Mouse (Mus musculus): ENCODE data around the gene Scaf1.

Scaf1 gene

GRCm38 (mm10) chr7:44958208-44958607, 58.0 kb downstream of the Scaf1 start:
- DNase-seq (ENCODE audit: extremely low read depth, low read depth, low spot score): no peak

DNA sequence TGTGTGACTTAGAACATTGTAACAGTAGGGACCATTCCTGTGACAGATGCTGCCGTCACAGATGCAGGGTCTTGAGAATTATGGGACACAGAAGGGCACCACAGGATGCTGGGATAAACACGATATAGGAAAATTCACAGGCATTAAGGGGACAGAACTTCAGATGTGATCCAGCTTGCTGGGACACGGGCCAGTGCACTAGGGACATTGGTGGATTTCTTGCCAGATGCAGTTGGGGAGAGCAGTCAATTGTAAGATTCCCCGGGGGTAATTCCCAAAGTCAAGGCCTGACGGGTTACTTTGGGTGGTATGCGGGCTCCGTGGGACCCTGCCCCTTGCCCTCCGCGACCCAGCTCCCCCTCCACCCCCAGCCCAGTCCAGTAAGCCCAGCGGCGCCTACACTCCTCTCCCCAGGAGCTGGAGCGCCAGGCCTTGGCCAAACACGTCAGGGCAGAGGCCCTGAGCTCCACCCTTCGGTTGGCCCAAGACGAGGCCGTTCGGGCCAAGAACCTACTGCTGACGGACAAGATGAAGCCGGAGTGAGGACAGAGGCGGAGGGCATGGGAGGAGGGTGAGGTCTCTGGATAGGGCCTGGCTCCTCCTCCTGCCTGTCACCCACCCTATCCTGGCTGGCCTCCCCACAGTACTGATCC, 58.9 kb downstream of the Scaf1 start:
- no peak for DNase-seq (ENCODE audit: extremely low read depth, low read depth, low spot score)

DNA sequence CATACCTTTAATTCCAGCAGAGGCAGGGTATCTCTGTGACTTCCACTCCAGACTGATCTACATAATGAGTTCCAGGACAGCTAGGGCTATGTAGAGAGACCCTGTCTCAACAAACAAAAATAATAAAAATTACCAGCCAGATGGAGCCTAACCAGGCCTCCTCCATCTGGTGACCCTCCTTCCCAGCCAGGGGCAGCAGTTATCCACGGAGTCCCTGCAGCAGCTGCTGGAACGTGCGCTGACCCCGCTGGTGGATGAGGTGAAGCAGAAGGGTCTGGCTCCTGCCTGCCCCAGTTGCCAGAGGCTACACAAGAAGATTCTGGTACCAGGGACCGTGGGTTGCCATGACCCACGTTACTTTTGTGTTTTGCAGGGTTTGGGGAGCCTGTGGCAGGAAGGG, 59.9 kb downstream of the Scaf1 start:
- no peak for DNase-seq (ENCODE audit: extremely low read depth, low read depth, low spot score)

GRCm38 (mm10) chr7:44955628-44956027, 60.5 kb downstream of the Scaf1 start:
- no peak for DNase-seq (ENCODE audit: extremely low read depth, low read depth, low spot score)

- no peak for DNase-seq (ENCODE audit: extremely low read depth, low read depth, low spot score)
These were observed 61.9 kb downstream of the Scaf1 start for GRCm38 (mm10) chr7:44954091-44954885.

- DNase-seq (ENCODE audit: extremely low read depth, low read depth, low spot score): no peak
These were observed 62.6 kb downstream of the Scaf1 start for GRCm38 (mm10) chr7:44953561-44953960.
